Mouse (Mus musculus) CH12.LX (cell line): ENCODE results near the gene Ulk4. TPM values are rescaled to one million over a fixed set of nuclear protein-coding genes. Genes with fewer than 3 reads are reported as not detected.

Experiments
- DNase-seq: peaks from one replicate; pipeline ENCODE4 v3.0.0-alpha.2; 2013; ENCODE audit errors: extremely low read depth
- H3K27ac ChIP-seq: 2 replicates; pipeline ENCODE4 v1.5.1; 2012; ENCODE audit warnings: low read depth, mild to moderate bottlenecking, control low read depth, moderate library complexity; ENCODE audit not compliant: insufficient read depth
- H3K27me3 ChIP-seq: replicated peaks from 2 replicates; pipeline ENCODE3; 2012; ENCODE audit warnings: inconsistent platforms
- H3K36me3 ChIP-seq, 2 experiments: replicated peaks in 1 of 2; 2 replicates each; pipeline versions ENCODE3 to v1.6.1; 2012; ENCODE audit warnings: inconsistent platforms in 1 of 2, low read length in 1 of 2, mild to moderate bottlenecking in 1 of 2, mixed read lengths in 1 of 2, moderate library complexity in 1 of 2; ENCODE audit not compliant: control insufficient read depth in 1 of 2, insufficient read depth in 1 of 2
- H3K4me1 ChIP-seq, 2 experiments: 2 replicates each; pipeline ENCODE4 v1.6.1; 2012; ENCODE audit warnings: inconsistent platforms in 1 of 2, moderate library complexity in 1 of 2; ENCODE audit not compliant: insufficient read depth in 2 of 2, control insufficient read depth in 1 of 2
- H3K4me2 ChIP-seq: 2 replicates; pipeline ENCODE4 v1.6.1; 2012; ENCODE audit warnings: low read depth, mild to moderate bottlenecking, control low read depth; ENCODE audit not compliant: poor library complexity, insufficient read depth, severe bottlenecking
- H3K4me3 ChIP-seq, 3 experiments: fragments of 150-350 bp in 1 of 3; sonication (generic) in 1 of 3; replicated peaks in 1 of 3; 2 replicates each; pipeline versions ENCODE3 to v1.5.1; 2011 to 2012; ENCODE audit warnings: low read depth in 2 of 3, low read length in 2 of 3, mild to moderate bottlenecking in 2 of 3, moderate library complexity in 2 of 3, control low read depth in 1 of 3, improper control_type of control experiment in 1 of 3, inconsistent platforms in 1 of 3, mixed read lengths in 1 of 3; ENCODE audit not compliant: poor library complexity in 1 of 3
- H3K79me2 ChIP-seq: replicated peaks from 2 replicates; pipeline ENCODE4 v1.6.1; 2012; ENCODE audit warnings: mild to moderate bottlenecking, moderate library complexity; ENCODE audit not compliant: control insufficient read depth, poor library complexity, insufficient read depth, severe bottlenecking; ENCODE audit errors: extremely low read depth
- H3K9ac ChIP-seq: 2 replicates; pipeline ENCODE4 v1.6.1; 2012; ENCODE audit warnings: low read depth, mild to moderate bottlenecking, control low read depth, moderate library complexity; ENCODE audit not compliant: insufficient read depth
- H3K9me3 ChIP-seq: replicated peaks from 2 replicates; pipeline ENCODE3; 2012; ENCODE audit warnings: low read length, inconsistent platforms, mixed read lengths
- CHD1 ChIP-seq: IDR thresholded peaks from 2 replicates; pipeline ENCODE4 v1.6.1; 2012; ENCODE audit warnings: low read depth, low read length, improper control_type of control experiment, inconsistent platforms
- CTCF ChIP-seq, 2 experiments: IDR thresholded peaks in 1 of 2; conservative IDR thresholded peaks in 1 of 2; 2 replicates each; pipeline ENCODE4 v1.5.1; 2011 to 2012; ENCODE audit warnings: low read depth in 2 of 2, low read length in 2 of 2, improper control_type of control experiment in 1 of 2, inconsistent platforms in 1 of 2, mild to moderate bottlenecking in 1 of 2, moderate library complexity in 1 of 2
- E2F4 ChIP-seq: IDR thresholded peaks from 2 replicates; pipeline ENCODE4 v1.6.1; 2011; ENCODE audit warnings: low read depth, low read length, improper control_type of control experiment; ENCODE audit not compliant: insufficient replicate concordance
- EP300 ChIP-seq: IDR thresholded peaks from 2 replicates; pipeline ENCODE4 v1.6.1; 2011; ENCODE audit warnings: low read length, improper control_type of control experiment
- ETS1 ChIP-seq: conservative IDR thresholded peaks from 2 replicates; pipeline ENCODE4 v1.6.1; 2012; ENCODE audit warnings: low read depth, mild to moderate bottlenecking, inconsistent platforms, low read length, improper control_type of control experiment, moderate library complexity
- GABPA ChIP-seq: IDR thresholded peaks from 2 replicates; pipeline ENCODE4 v1.6.1; 2012; ENCODE audit warnings: low read depth, low read length, improper control_type of control experiment, inconsistent platforms; ENCODE audit not compliant: insufficient replicate concordance
- JUND ChIP-seq: conservative IDR thresholded peaks from 2 replicates; pipeline ENCODE4 v1.6.1; 2011; ENCODE audit warnings: low read depth, low read length, improper control_type of control experiment
- MAFK ChIP-seq: IDR thresholded peaks from 2 replicates; pipeline ENCODE4 v1.6.1; 2011; ENCODE audit warnings: low read length, improper control_type of control experiment; ENCODE audit not compliant: insufficient replicate concordance
- MAX ChIP-seq: IDR thresholded peaks from 2 replicates; pipeline ENCODE4 v1.6.1; 2011; ENCODE audit warnings: low read length, improper control_type of control experiment
- PAX5 ChIP-seq: IDR thresholded peaks from 2 replicates; pipeline ENCODE4 v1.6.1; 2012; ENCODE audit warnings: low read length, inconsistent platforms, mixed read lengths
- RAD21 ChIP-seq: IDR thresholded peaks from 2 replicates; pipeline ENCODE4 v1.6.1; 2011; ENCODE audit warnings: low read depth, mild to moderate bottlenecking, low read length, improper control_type of control experiment, moderate library complexity
- TCF12 ChIP-seq: IDR thresholded peaks from 2 replicates; pipeline ENCODE4 v1.6.1; 2014; ENCODE audit warnings: low read depth, mild to moderate bottlenecking, inconsistent platforms, low read length, improper control_type of control experiment
- ZMIZ1 ChIP-seq: IDR thresholded peaks from 2 replicates; pipeline ENCODE4 v1.6.1; 2012; ENCODE audit warnings: low read depth, mild to moderate bottlenecking, inconsistent platforms, low read length, improper control_type of control experiment
- dilution Hi-C: fragments of 300-500 bp; cut with MboI; formaldehyde crosslinking; loops from 2 replicates; pipeline ENCODE4 v1.14.3; 2020; ENCODE audit warnings: low sequenced_read_pairs; ENCODE audit not compliant: extremely low pct_unique_long_range_greater_than_20kb, extremely low pct_ligation_motif_present
- in situ Hi-C: fragments of 300-500 bp; cut with MboI; formaldehyde crosslinking; loops from 3 replicates; pipeline ENCODE4 v1.14.3; 2019; ENCODE audit warnings: low sequenced_read_pairs, low pct_ligation_motif_present, low pct_unique_long_range_greater_than_20kb, mixed read lengths
- polyA plus RNA-seq: library from polyadenylated mRNA; unstranded; fragments of >175 nt; gene quantifications from 2 replicates; pipeline ENCODE4 v1.2.1, GENCODE M21; 2012; ENCODE audit warnings: low read depth; ENCODE audit not compliant: insufficient read length
- total RNA-seq, 2 experiments: library from RNA; depleted of rRNA; stranded (reverse); fragments of 300-350 nt in 1 of 2; fragments of >200 nt in 1 of 2; gene quantifications; 2 replicates each; pipeline ENCODE4 v1.2.3; 2012 to 2014

The Ulk4 gene
- total and polyA plus RNA-seq, 3 experiments, result 1.6 to 25.8 (median 18.5) TPM

DNA sequence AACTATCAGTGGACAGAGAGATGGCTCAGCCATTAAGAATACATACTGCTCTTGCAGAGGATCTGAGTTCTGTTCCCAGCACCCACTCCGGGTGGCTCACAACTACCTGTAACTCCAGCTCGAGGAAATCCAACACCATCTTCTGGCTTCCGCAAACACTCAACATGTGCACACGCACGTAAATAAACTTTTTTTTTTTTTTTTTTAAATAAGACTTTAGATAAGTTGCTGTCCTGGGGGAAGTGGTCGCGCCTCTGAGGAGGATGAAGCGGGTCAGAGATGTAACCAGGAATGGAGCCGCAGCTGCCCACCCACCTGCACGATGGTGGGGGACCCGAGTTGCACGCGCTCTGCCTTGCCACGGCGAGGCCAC, 266 bp downstream of the Ulk4 start:
- dilution Hi-C loops (no loop called here), in situ Hi-C loops (no loop called here)
- no peak for TF ChIP-seq TCF12
- TF ChIP-seq GABPA, result no peak
- no peak for TF ChIP-seq RAD21
- TF ChIP-seq EP300, result no peak
- TF ChIP-seq CHD1, result no peak
- no peak overlapping the region for H3K27ac ChIP-seq
- peaks cover 3 to 49% of the 10 kb centered on the region in 2 experiments for H3K36me3 ChIP-seq
- no peaks in the 10 kb centered on the region for H3K79me2 ChIP-seq
- H3K9ac ChIP-seq, result peak overlapping the region; percentile 61
- H3K4me3 ChIP-seq, result peak overlapping the region; percentile 67 to 90 (median 71)
- DNase-seq, result no peak
- H3K4me2 ChIP-seq, result peak overlapping the region; percentile 58
- peaks cover 3 to 23% of the 10 kb centered on the region in 2 experiments; a peak in 3 of 4 replicates for H3K4me1 ChIP-seq
- H3K9me3 ChIP-seq, result no peaks in the 10 kb centered on the region
- H3K27me3 ChIP-seq, result no peaks in the 10 kb centered on the region

DNA sequence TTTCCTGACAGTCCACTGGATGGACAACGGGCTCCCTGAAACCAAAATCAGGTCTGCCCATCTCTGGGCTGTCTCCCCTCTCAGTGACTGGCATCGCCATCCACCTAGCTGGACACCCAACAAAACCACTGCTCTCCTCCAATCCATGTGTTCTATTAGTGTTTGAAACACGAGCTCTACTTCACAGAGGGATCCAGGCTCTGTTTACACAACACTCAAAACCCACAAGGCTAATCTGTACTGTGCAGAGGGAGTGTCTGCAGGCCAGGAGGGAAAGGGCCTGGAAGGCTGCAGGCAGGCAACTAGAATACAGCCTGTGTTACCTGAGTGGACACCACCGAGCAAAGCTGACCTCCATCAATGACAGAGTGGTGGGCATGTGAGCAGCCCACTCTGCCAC, 5.4 kb downstream of the Ulk4 start:
- no peaks in the 10 kb centered on the region for H3K27me3 ChIP-seq

DNA sequence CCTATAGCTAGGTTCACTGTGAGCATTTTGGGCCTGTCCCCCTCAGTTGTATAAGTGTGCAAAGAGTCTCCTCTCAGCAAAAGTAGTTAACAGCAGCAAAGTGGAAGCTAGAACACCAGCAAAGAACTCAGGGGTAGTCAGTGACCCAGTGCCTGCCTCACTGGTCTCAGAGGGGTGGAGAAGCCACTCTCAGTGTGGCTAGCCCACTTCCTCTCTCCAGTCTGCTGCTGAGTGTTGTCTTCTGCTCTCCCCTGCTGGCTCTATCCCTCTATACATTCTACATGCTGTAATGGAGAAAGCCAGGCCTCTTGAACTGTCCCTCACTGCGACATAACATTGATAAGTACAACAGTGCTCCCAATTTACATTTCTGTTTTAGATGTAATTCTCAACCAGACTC, 5.8 kb downstream of the Ulk4 start:
- no peak overlapping the region for H3K4me3 ChIP-seq
- H3K4me1 ChIP-seq, result peaks cover 0 to 8% of the 10 kb centered on the region in 2 experiments; a peak in 2 of 4 replicates
- no peaks in the 10 kb centered on the region for H3K9me3 ChIP-seq
- dilution Hi-C loops, result no loop called here
- no peak overlapping the region for H3K9ac ChIP-seq
- no peaks in the 10 kb centered on the region for H3K79me2 ChIP-seq
- in situ Hi-C loops, result no loop called here
- no peaks in the 10 kb centered on the region for H3K27me3 ChIP-seq
- no peak overlapping the region for H3K4me2 ChIP-seq
- peaks cover 5 to 49% of the 10 kb centered on the region in 2 experiments for H3K36me3 ChIP-seq
- TF ChIP-seq CHD1 (no peak), MAX (no peak)
- H3K27ac ChIP-seq, result no peak overlapping the region
- DNase-seq, result no peak

More for the DNA sequence above, 5.4 kb downstream of the Ulk4 start:
- Histone ChIP-seq H3K79me2 (no peaks in the 10 kb centered on the region), H3K4me3 (no peak overlapping the region), H3K36me3 (peaks cover under 1 to 44% of the 10 kb centered on the region in 2 experiments), H3K9ac (no peak overlapping the region), H3K4me1 (peaks cover 2 to 12% of the 10 kb centered on the region in 2 experiments; a peak in 3 of 4 replicates), H3K4me2 (no peak overlapping the region), H3K27ac (no peak overlapping the region), H3K9me3 (no peaks in the 10 kb centered on the region)
- DNase-seq, result no peak
- in situ Hi-C loops (no loop called here), dilution Hi-C loops (no loop called here)
- TF ChIP-seq EP300 (no peak), CTCF (conservative IDR thresholded peaks at IDR 0.05 in 1 of 2, IDR thresholded peaks at IDR 0.05 in 1 of 2; ENCODE audit: low read depth in 2 of 2, low read length in 2 of 2) (no peak), ETS1 (no peak), JUND (no peak), PAX5 (no peak), ZMIZ1 (no peak), MAX (no peak), E2F4 (no peak), MAFK (no peak), TCF12 (no peak)
